Mouse (Mus musculus) kidney, postnatal 4 days (tissue): ENCODE data around the gene Erc2.

Experiments used
- DNase-seq, 2 experiments: peaks; one replicate each; pipeline ENCODE4 v3.0.0; 2021; ENCODE audit warnings: mixed read lengths in 2 of 2

Gene Erc2

GRCm38 (mm10) chr14:28509441-28510340 lies 887.5 kb downstream of the Erc2 start:
- DNase-seq: peak; percentile 70 to 71

- DNase-seq: peak; percentile 52 to 61
Measured at GRCm38 (mm10) chr14:28510341-28511028, 888.3 kb downstream of the Erc2 start.

- DNase-seq: peak; percentile 46 to 63
Measured at GRCm38 (mm10) chr14:28511029-28511651, 888.9 kb downstream of the Erc2 start.

- no peak for DNase-seq
Measured at GRCm38 (mm10) chr14:28512805-28513590, 890.8 kb downstream of the Erc2 start.

- no peak for DNase-seq
Measured at GRCm38 (mm10) chr14:28514171-28514570, 891.9 kb downstream of the Erc2 start.

DNA sequence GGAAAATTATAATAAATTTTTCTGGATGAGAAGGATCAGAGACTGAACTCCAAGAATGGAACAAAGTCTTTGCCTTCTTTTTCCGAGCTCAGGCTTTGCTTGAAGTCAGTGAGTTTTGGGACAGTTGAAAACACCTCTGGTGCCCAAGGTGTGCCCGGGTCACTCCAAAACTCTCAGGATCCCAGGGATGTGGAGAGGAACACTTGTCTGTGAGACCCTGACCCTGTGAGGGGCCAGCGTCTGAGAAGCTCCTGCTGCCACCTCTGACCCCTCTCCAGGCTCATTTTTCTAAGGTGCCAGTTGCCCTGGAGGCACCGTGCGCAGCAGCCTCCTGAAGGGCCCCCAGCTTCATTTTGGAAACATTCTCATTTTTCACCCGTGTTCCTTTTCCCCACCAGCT lies 893.1 kb downstream of the Erc2 start:
- DNase-seq: no peak

- DNase-seq: no peak
Measured at GRCm38 (mm10) chr14:28517631-28518560, 895.7 kb downstream of the Erc2 start.

DNA sequence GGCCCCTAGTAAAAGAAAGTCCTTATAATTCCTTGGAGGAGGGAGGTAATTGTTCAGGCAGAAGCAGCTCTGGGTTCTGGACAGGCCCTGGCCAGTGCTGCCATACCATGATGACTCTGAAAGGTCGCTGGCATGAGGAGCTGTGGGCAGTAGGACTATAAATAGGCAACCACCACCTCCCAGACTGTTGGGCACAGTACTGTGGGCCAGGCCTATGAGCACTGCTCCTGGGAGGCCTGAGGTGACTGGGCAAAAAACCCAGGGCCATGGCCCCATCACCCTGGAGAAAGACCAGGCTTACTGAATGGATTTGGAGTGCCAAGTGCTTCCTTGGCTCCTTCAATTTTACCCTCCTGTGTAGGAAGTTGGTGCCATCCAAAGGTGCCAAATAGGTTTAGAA lies 898.9 kb downstream of the Erc2 start:
- DNase-seq: no peak

DNA sequence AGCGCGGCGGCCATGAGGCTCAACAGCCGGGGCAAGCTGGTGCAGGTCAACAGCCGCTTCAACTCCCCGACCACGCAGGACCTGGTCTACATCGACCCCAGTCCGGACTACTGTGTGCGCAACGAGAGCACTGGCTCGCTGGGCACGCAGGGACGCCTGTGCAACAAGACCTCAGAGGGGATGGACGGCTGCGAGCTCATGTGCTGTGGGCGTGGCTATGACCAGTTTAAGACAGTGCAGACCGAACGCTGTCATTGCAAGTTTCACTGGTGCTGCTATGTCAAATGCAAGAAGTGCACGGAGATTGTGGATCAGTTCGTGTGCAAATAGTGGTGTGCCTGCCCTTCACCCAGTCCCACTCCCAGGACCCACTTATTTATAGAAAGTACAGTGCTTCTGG lies 900.4 kb downstream of the Erc2 start:
- DNase-seq: no peak

DNA sequence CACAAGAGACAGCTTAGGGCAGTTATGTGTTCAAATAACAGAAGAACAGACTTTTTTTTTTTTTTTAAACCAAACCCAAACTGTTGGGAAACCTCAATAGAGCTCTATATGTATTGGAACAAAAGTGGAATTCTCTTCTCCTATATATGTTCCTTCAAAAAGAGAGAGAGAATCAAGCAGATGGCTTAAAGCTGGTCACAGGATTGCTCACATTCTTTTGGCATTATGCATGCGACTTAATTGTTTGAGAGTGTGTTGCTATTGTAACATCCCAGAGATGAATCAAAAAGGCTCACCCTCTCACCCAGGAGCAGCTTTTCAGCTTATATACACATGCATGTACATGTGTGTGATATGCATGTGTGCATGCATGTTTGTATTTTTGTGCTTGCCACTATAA lies 903.3 kb downstream of the Erc2 start:
- DNase-seq: no peak
